Mouse (Mus musculus): Measurements from ENCODE around the gene Wdr95. TPM values are rescaled to one million over a fixed set of nuclear protein-coding genes. Genes with fewer than 3 reads are reported as not detected.
A peak's percentile ranks its signal among the peaks of the same experiment; 100 is the strongest.

The Wdr95 gene
- polyA plus RNA-seq, 1 experiment from 2014 or later: not detected

- no peaks in the 10 kb centered on the region for H3K27me3 ChIP-seq
- no peaks in the 10 kb centered on the region for H3K9me3 ChIP-seq (replicated peaks)
- peak overlapping the region; percentile 88 for H3K27ac ChIP-seq (replicated peaks)
- H3K36me3 ChIP-seq (replicated peaks): no peaks in the 10 kb centered on the region
- H3K4me2 ChIP-seq: peak overlapping the region; percentile 59
- H3K4me3 ChIP-seq (replicated peaks): 0 out of 2 replicates have a peak overlapping the region, but pooled peaks have one; percentile 8
- peaks cover 34% of the 10 kb centered on the region for H3K4me1 ChIP-seq (replicated peaks)
- peak; percentile 50 for ATAC-seq (ENCODE audit: insufficient read depth)
- H3K9ac ChIP-seq: peak overlapping the region; percentile 12; the same call in 1 of the 2 replicates
- WGBS (ENCODE audit: insufficient replicate concordance): 44% methylated on average over 14 of the region's 14 CpGs
These were observed 121.2 kb downstream of the Wdr95 start for GRCm38 (mm10) chr5:149649499-149650178.

DNA sequence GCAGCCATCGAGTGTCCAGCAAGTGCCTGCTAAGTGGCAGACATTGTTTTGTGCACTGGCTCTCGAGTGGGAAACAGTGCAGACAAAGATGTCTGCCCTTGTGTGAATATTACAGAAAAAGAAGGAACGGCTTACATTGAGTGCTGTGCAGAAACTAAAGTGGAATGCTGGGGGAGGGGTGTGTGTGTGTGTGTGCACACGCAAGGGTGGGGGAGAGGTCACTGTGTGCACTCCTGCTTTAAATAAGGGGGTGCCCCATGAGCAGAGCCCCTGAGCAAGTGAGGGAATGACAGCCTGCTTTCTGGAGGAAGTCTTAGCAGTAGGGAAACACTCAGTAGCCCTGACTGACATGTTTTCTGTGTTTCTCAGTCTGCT, 121.7 kb downstream of the Wdr95 start:
- Histone ChIP-seq H3K27me3 (no peaks in the 10 kb centered on the region), H3K36me3 (replicated peaks) (no peaks in the 10 kb centered on the region), H3K9me3 (replicated peaks) (no peaks in the 10 kb centered on the region), H3K4me1 (replicated peaks) (peaks cover 34% of the 10 kb centered on the region), H3K4me2 (0 out of 2 replicates have a peak overlapping the region, but pooled peaks have one; percentile 59), H3K9ac (no peak overlapping the region), H3K27ac (replicated peaks) (peak overlapping the region; percentile 88), H3K4me3 (replicated peaks) (no peak overlapping the region)
- 58% methylated on average over 4 of the region's 4 CpGs for WGBS (ENCODE audit: insufficient replicate concordance)
- no peak for ATAC-seq (ENCODE audit: insufficient read depth)

- Histone ChIP-seq H3K27ac (replicated peaks) (no peak overlapping the region), H3K27me3 (no peaks in the 10 kb centered on the region), H3K9ac (no peak overlapping the region), H3K9me3 (replicated peaks) (no peaks in the 10 kb centered on the region), H3K4me2 (no peak overlapping the region), H3K4me3 (replicated peaks) (no peak overlapping the region), H3K4me1 (replicated peaks) (peaks cover 1% of the 10 kb centered on the region), H3K36me3 (replicated peaks) (no peaks in the 10 kb centered on the region)
- ATAC-seq (ENCODE audit: insufficient read depth): no peak
- 85% methylated on average over 9 of the region's 9 CpGs for WGBS (ENCODE audit: insufficient replicate concordance)
These were observed 127.2 kb downstream of the Wdr95 start for GRCm38 (mm10) chr5:149655636-149656035.

DNA sequence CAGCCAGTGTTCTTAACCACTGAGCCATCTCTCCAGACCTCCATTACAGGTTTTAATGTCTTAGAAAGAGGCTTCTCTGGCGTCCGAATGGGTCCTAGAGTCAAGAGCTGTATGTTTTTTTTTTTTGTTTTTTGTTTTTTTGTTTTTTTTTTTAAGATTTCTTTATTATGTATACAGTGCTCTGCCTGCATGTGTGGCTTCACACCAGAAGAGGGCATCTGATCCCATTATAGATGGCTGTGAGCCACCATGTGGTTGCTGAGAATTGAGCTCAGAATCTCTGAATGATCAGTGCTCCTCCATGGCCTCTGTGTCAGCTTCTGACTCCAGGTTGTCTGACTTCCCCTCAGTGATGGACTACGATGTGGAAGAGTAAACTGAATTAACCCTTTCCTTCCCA, 129.5 kb downstream of the Wdr95 start:
- ATAC-seq (ENCODE audit: insufficient read depth): no peak
- H3K9ac ChIP-seq: no peak overlapping the region
- H3K4me3 ChIP-seq (replicated peaks): no peak overlapping the region
- no peak overlapping the region for H3K27ac ChIP-seq (replicated peaks)
- WGBS (ENCODE audit: insufficient replicate concordance): 43% methylated on average over 3 of the region's 3 CpGs
- H3K36me3 ChIP-seq (replicated peaks): no peaks in the 10 kb centered on the region
- no peaks in the 10 kb centered on the region for H3K4me1 ChIP-seq (replicated peaks)
- H3K9me3 ChIP-seq (replicated peaks): no peaks in the 10 kb centered on the region; the same call in 1 of the 2 replicates
- H3K4me2 ChIP-seq: no peak overlapping the region
- no peaks in the 10 kb centered on the region for H3K27me3 ChIP-seq

DNA sequence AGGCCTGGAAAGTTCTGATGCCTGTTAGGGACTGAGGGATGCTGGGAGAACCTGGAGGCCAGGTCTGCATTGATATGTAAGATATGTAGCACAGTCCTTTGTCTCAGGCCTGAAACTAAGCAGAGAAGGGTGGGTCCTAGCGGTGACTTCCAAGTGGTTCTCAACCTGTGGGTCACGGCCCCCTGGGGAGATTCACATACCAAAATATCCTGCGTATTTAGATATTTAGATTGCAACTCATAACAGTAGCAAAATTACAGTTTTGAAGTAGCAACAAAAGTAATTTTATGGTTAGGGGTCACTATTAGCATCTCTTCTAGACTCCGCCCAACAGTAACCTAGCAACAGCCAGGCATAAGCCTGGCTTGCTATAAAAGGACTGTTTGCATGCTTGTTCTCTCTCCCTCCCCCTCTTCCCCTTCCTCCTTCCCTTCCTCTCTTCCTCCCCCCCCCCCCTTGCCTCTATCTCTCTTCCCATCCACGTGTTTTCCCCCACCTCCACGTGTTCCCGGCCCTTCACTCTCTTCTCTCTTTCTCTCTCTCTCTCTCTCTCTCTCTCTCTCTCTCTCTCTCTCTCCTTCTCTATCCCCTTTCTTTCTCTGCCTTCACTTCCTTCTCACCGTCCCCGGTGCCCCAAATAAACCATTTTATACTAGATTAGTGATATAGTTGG, 130.4 kb downstream of the Wdr95 start:
- ATAC-seq (ENCODE audit: insufficient read depth): no peak
- no peaks in the 10 kb centered on the region; the same call in 1 of the 2 replicates for H3K9me3 ChIP-seq (replicated peaks)
- H3K4me3 ChIP-seq (replicated peaks): no peak overlapping the region
- 62% methylated on average over 9 of the region's 9 CpGs for WGBS (ENCODE audit: insufficient replicate concordance)
- no peaks in the 10 kb centered on the region for H3K36me3 ChIP-seq (replicated peaks)
- no peak overlapping the region for H3K9ac ChIP-seq
- no peak overlapping the region for H3K4me2 ChIP-seq
- no peaks in the 10 kb centered on the region for H3K4me1 ChIP-seq (replicated peaks)
- no peak overlapping the region for H3K27ac ChIP-seq (replicated peaks)
- no peaks in the 10 kb centered on the region for H3K27me3 ChIP-seq

DNA sequence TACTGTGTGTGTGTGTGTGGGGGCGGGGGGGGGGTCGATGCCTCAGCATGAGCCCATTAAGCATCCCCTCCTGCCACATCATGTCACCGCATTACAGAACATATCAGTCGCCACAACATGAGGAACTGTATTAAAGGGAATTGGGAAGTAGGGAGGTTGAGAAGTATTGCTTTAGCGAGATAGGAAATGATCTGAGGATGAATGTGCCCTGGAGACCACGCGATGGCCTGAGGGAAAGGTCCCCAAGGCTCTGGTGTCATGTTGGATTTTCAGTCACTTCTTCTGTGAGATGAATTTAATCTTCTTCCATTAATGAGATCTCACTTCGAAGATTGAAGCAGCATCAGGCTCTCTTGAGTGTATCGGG, 130.9 kb downstream of the Wdr95 start:
- no peak for ATAC-seq (ENCODE audit: insufficient read depth)
- Histone ChIP-seq H3K9ac (no peak overlapping the region), H3K9me3 (replicated peaks) (no peaks in the 10 kb centered on the region; the same call in 1 of the 2 replicates), H3K4me3 (replicated peaks) (no peak overlapping the region), H3K27ac (replicated peaks) (no peak overlapping the region), H3K4me1 (replicated peaks) (no peaks in the 10 kb centered on the region), H3K4me2 (no peak overlapping the region), H3K36me3 (replicated peaks) (no peaks in the 10 kb centered on the region), H3K27me3 (no peaks in the 10 kb centered on the region)
- WGBS (ENCODE audit: insufficient replicate concordance): 41% methylated on average over 9 of the region's 9 CpGs

GRCm38 (mm10) chr5:149661428-149661827, 132.9 kb downstream of the Wdr95 start:
- no peaks in the 10 kb centered on the region for H3K36me3 ChIP-seq (replicated peaks)
- ATAC-seq (ENCODE audit: insufficient read depth): no peak
- 77% methylated on average over 6 of the region's 6 CpGs for WGBS (ENCODE audit: insufficient replicate concordance)

More at GRCm38 (mm10) chr5:149661428-149661827, 132.9 kb downstream of the Wdr95 start:
- Histone ChIP-seq H3K9ac (no peak overlapping the region), H3K27ac (replicated peaks) (no peak overlapping the region), H3K27me3 (no peaks in the 10 kb centered on the region), H3K4me1 (replicated peaks) (no peaks in the 10 kb centered on the region), H3K4me3 (replicated peaks) (no peak overlapping the region), H3K9me3 (replicated peaks) (no peaks in the 10 kb centered on the region; the same call in 1 of the 2 replicates), H3K4me2 (no peak overlapping the region)

Other genes with a start within 250 kb of the Wdr95 start
- 0.22 TPM in 2 replicates for gene Medag, start 116.9 kb upstream of the Wdr95 start, polyA plus RNA-seq (2015; fragmentation: Nextera tagmentation; extraction: Ambion mirVana)
- gene Tex26, start 89.0 kb upstream of the Wdr95 start, polyA plus RNA-seq (2015; fragmentation: Nextera tagmentation; extraction: Ambion mirVana): 0.17 TPM in 1 of 2 replicates, not detected in the other
- 24.5 and 25.4 TPM in 2 replicates for gene Hsph1, start 107.7 kb downstream of the Wdr95 start, polyA plus RNA-seq (2015; fragmentation: Nextera tagmentation; extraction: Ambion mirVana)
- 3.3 and 3.7 TPM in 2 replicates for gene B3glct, start 149.6 kb downstream of the Wdr95 start, polyA plus RNA-seq (2015; fragmentation: Nextera tagmentation; extraction: Ambion mirVana)

Data from liver, embryonic 15.5 days (tissue).